Mouse (Mus musculus) ovary, postnatal 14 days (tissue): ENCODE results near the gene Clcf1.

Experiments used
- DNase-seq: peaks from one replicate; pipeline ENCODE4 v3.0.0; 2022; ENCODE audit warnings: low spot score

Gene Clcf1

DNA sequence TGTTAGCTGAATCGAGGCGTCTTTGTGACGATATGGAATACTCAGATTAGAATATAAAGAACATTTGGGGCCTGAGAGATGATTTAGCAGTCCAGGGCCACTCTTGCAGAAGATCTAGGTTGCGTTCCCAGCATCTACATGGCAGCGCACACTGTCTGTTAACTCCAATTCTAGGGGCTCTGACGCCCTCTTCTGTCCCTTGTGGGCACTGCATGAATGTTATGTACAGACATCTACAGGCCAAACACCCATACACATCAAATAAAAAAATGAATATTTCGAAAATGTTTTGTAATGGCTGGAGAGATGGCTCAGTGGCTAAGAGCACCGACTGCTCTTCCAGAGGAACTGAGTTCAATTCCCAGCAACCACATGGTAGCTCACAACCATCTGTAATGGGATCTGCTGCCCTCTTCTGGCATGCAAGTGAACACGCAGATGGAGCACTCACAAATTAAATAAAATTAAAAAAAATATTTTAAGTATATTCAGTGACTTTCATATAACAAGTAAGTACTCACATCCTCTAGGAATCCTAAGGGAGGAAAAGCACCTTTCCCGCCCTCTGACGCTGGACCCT lies 41.6 kb downstream of the Clcf1 start:
- no peak for DNase-seq

DNA sequence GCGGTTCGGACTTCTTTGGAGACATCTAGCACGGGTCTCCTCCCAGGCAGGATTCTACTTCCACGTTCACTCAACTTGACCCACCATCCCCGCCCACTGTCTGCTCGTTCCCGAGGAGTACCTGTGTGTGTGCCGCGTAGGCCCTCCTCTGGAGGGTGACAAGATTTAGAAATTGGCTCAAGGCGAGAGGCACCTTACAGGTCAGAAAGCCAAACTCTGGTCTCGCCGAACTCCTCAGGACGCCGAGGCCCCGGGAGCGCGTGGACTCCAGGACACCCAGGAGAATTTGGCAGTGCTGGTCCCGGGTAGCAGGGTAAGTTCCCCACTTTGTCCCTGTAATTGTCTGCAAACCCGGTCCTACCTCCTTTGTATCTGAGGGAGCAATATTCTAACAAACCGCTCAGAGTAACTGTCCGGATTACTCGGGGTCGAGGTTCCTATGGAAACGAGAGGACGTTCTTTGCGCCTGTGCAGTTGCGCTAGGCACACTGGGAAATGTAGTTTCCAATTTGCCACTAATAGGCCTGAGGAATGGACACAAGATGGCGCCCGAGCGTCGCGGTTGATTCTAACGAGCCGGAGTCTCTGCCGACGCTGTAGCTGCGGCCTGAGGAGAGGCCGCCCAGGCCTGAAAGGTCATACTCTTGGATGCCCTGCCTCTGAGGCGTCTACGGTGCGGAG lies 43.3 kb downstream of the Clcf1 start:
- DNase-seq, result peak; percentile 86

DNA sequence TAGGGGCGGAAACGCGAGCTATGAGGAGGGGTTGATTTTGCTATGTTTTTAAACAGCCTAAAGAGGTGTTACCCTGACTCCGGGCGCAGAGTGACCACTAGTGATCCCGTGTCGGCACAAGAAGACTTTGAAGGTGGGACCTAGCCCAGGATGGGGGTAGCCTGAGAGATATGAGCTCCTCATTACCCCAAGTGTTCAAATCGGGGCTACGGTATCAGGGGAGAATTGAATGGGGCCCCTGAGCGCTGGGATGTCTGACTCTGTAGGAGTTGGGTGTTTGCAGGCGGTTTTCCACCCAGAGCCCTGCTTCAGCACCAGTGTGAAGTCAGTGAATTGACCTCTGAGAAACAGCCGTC lies 43.8 kb downstream of the Clcf1 start:
- DNase-seq, result no peak

DNA sequence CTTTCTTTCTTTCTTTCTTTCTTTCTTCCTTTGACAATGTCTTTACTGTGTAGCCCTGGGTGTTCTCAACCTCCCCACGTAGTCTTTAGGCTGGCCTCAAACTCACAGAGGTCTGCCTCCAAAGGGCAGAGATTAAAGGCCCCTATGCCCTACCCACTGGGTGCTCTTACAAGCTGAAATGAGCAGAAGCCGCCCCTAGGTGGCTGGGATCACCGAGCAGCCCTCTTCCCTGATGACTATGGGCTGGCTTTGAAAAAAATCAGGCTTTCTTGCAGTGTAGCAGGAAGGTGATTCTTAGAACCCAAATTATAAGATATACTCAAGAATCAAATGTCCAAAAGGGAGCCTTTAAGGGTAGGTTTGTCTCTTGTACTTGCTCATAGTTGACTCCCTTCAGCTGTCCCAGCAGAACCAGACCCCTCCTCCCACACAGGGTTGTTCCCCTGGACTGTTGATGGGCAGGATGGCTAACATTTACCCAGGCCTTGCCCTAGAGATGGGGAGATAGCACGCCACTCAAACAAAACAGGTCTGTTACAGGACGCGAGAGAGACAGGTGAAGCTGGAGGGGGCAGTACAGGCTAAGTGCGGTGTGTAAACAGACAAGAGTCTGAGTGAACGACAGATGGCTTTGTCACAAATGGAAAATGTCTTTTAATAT lies 47.1 kb downstream of the Clcf1 start:
- DNase-seq, result no peak

DNA sequence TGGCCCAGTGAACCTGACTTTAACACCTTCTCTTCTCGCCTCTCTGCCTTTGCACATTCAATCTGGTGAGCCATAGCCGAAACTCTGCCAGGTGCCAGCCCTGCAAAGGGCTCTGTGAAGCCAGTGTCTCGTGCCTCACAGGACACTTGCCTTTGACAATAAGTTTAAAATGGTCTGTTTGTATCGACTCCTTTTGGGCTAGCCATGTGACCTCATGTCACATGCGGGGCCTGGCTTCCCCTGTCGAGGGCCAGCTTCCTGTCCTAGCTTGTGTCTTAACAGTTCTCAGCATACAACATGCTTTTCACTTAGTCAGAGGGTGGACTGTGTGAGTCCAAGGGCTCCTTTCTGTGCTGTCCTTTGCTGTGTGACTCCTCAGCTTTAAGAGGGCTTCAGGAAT lies 48.7 kb downstream of the Clcf1 start:
- no peak for DNase-seq

DNA sequence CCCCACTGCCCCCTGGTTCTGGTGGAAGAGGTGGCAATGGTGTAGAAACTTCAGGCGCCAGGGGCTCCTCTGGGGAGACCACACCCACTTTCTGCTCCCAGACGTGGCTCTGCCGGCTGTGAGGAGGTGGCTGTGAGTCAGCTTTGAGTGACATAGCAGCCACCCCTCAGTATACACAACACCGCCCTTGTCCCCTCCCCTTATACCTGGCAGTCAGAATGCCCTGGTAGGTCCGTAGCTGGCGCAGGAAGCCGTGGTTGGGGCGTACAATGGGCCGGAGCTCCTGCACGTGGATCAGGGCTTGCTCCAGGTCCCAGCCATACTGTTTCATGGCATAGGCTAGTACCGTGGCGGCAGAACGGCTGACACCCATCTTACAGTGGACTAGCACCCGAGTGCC lies 49.7 kb downstream of the Clcf1 start:
- DNase-seq, result no peak

DNA sequence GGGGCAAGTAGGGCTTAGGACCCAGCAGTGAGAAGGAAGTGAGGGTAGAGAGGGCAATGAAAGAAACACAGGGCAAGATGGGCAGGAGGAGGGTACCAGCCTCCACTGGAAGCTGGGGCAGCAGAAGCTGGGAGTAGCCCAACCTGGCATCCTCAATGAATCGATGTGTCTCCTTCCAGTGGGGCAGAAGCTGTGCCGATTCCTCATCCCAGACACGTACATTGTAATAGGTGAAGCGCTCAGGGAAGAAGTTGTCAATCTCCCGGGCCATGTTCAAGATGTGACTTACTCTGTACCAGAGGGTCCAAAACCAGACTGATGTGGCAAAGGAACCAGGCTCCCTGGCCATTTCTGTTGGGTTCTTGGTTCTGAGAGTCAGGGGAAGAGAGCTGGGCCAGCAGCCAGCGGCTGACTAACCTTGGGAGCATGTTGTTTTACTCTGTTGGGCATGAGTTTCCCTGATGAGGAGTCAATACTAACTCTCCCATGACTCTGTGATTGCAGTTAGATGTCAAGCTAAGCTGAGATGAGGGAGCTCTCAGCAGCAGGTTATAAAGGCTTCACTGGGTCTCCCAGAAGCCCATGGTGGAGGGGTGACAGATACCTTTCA lies 50.2 kb downstream of the Clcf1 start:
- DNase-seq, result no peak

DNA sequence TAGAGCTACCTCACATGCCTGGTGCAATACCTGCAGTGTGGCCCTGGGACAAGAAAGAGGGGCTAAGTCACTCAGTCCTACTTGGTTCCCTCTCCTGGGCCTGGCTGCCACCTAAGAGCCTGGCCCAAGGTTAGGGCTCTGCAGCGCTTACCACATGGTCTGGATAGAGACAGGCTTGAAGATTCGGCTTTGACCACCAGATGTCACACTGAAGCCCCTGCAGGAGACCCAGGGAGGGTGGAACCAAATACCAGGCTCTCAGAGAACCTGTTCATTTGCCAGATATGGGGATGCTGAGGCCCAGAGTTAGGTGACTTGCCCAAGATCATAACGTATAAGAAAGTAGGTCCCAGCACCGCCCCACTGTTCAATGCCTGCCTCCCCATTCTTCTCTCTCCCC lies 51.9 kb downstream of the Clcf1 start:
- DNase-seq, result no peak

DNA sequence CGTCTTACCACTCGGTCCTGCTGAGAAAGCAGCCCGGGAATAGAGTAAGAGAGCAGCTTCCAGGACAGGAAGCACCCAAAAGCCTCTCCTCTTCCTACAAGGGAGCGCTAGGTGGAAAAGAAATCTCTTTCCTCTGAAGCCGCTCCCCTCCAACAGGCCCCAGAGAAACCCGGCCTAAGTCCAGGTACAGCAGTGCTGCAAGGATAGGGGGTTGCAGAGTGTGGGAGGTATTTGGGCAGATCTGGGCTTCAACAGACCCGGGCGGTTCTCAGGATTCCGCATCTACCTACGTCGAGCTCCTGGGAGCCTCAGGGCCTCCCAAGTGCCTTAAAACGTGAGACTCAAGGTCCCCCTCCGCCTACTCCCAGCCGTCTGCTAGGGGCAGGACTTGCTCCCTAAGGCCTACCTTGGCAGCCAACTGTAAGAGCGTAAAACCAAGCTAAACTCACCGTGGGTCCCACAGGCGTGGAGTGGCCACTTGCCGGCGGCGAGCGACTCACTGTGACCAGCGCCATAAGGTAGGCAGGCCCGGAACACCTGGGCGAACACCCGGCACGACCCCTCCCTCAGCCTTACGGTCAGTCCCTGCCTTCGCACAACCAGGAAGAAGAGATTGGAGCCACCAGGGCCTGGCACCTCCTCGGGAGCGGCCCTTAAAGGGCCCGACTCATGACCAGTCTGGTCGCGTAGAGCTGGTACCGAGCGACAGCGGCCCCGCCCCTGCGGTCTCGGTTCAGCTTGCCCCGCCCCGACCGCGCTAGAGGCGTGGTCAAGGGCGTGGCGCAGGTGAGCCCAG lies 54.7 kb downstream of the Clcf1 start, which contains the start of gene Ssh3:
Ssh3 (minus strand) TSS at position 615 of the 796 bp plus-strand sequence.
- peak; percentile 58 for DNase-seq

DNA sequence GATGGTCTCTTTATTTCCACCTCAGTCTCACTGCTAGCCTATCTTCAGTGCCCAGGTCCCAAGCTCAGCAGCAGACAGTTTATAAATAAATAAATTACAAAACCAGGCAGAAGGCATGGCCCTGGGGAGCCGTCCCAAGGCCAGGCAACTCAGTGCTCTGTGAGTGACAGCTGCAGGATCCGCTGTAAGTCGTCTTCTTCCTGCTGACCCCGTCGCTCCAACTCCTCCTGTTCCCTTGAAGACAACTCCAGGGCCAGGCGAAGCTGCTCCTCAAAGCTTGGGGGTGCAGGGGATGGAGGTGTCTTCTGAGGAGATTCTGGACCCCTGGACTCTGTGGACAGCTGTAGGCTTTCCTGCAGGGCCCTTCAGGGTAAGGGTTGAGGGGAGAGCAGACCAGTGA lies 56.1 kb downstream of the Clcf1 start:
- no peak for DNase-seq

DNA sequence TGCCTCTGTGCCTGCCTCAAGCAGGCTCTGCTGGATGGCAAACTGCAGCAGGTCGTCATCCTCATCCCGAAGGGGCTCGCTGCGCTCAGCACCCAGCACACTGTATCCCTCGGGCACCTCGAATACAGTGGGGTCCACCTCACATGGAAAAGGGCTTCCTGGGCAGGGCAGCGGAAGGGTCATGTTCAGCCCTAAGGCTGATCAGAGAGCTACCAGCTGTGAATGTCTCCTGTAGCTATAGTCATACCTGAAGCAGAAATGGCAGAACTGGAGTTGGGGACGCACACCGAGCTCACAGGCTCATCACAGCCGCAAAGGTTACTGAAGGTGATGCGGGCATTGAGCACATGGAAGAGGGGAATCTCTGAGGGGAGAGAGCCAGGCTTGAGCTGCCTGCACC lies 56.9 kb downstream of the Clcf1 start:
- DNase-seq, result no peak
